Mouse (Mus musculus) left cerebral cortex, adult 8-10 months (tissue): ENCODE data around the gene Tmem210. TPM values are rescaled to one million over a fixed set of nuclear protein-coding genes. Genes with fewer than 3 reads are reported as not detected.
"Not testable (repeated sequence)": the region's sequence is repeated elsewhere in the genome, so short reads cannot be mapped to it uniquely, and the experiment has no call there.

ENCODE experiments used
- DNase-seq, 2 experiments: peaks; one replicate each; pipeline ENCODE4 v3.0.0; 2022; ENCODE audit warnings: low spot score in 2 of 2
- total RNA-seq, 4 experiments: library from RNA; stranded (reverse); gene quantifications; 2 replicates each; pipeline ENCODE4 v1.2.4; 2022

Gene Tmem210
- total RNA-seq: not detected

- DNase-seq: no peak
These were observed at the start of gene Tmem210 for GRCm38 (mm10) chr2:25287927-25288649. Tmem210 (plus strand) TSS chr2:25288145.

GRCm38 (mm10) chr2:25239766-25240165 is 48.2 kb upstream of the Tmem210 start:
- no peak for DNase-seq

GRCm38 (mm10) chr2:25240310-25240709 is 47.6 kb upstream of the Tmem210 start:
- no peak for DNase-seq

GRCm38 (mm10) chr2:25240723-25241437 is 47.1 kb upstream of the Tmem210 start:
- peak in 1 of 2 experiments; percentile 68 for DNase-seq

GRCm38 (mm10) chr2:25241438-25241775 is 46.5 kb upstream of the Tmem210 start:
- DNase-seq: no peak

- DNase-seq: no peak
These were observed 45.8 kb upstream of the Tmem210 start, which contains the start of the genes Rnf208 and Cysrt1 for GRCm38 (mm10) chr2:25242101-25242506. Rnf208 (plus strand) TSS chr2:25242255. Cysrt1 (minus strand) TSS chr2:25242452.

GRCm38 (mm10) chr2:25243342-25243741 is 44.6 kb upstream of the Tmem210 start:
- no peak for DNase-seq

- DNase-seq: no peak
These were observed 43.8 kb upstream of the Tmem210 start for GRCm38 (mm10) chr2:25244144-25244543.

- DNase-seq: no peak
These were observed 41.5 kb upstream of the Tmem210 start, which contains the start of gene AL732309.1 for GRCm38 (mm10) chr2:25246183-25247072. AL732309.1 (minus strand) TSS chr2:25246863.

GRCm38 (mm10) chr2:25252331-25252730 is 35.6 kb upstream of the Tmem210 start:
- DNase-seq: no peak

GRCm38 (mm10) chr2:25255284-25255779 is 32.6 kb upstream of the Tmem210 start, which contains the start of gene Tmem203:
Tmem203 (plus strand) TSS chr2:25255439.
- peak; percentile 77 to 83 for DNase-seq

- not testable (repeated sequence) for DNase-seq
These were observed 31.4 kb upstream of the Tmem210 start for GRCm38 (mm10) chr2:25256443-25257109.

GRCm38 (mm10) chr2:25257250-25257649 is 30.7 kb upstream of the Tmem210 start:
- not testable (repeated sequence) for DNase-seq

- DNase-seq: no peak
These were observed 29.1 kb upstream of the Tmem210 start for GRCm38 (mm10) chr2:25258887-25259286.

- DNase-seq: no peak
These were observed 26.1 kb upstream of the Tmem210 start for GRCm38 (mm10) chr2:25261870-25262269.

GRCm38 (mm10) chr2:25262291-25262767 is 25.6 kb upstream of the Tmem210 start, which contains the start of gene Tprn:
Tprn (plus strand) TSS chr2:25262618.
- peak; percentile 76 to 98 for DNase-seq

GRCm38 (mm10) chr2:25262795-25263622 is 24.9 kb upstream of the Tmem210 start:
- no peak for DNase-seq

GRCm38 (mm10) chr2:25263623-25264285 is 24.2 kb upstream of the Tmem210 start:
- DNase-seq: no peak

GRCm38 (mm10) chr2:25264286-25264660 is 23.7 kb upstream of the Tmem210 start:
- DNase-seq: no peak
